Mouse (Mus musculus) thymus, postnatal 14 days (tissue): Measurements from ENCODE around the gene Itgb3bp.
A peak's percentile ranks its signal among the peaks of the same experiment; 100 is the strongest.

ENCODE experiments used
- DNase-seq: peaks from one replicate; pipeline ENCODE4 v3.0.0; 2021

Gene Itgb3bp

GRCm38 (mm10) chr4:99929613-99930517, at the start of gene Itgb3bp:
TSS of gene Itgb3bp (minus strand) at chr4:99929813.
- peak; percentile 69 for DNase-seq

GRCm38 (mm10) chr4:99979326-99979725, 49.7 kb upstream of the Itgb3bp start:
- no peak for DNase-seq

- no peak for DNase-seq
These were observed 44.8 kb upstream of the Itgb3bp start for GRCm38 (mm10) chr4:99974375-99974774.

- DNase-seq = no peak
These were observed 44.3 kb upstream of the Itgb3bp start for GRCm38 (mm10) chr4:99973931-99974330.

GRCm38 (mm10) chr4:99972886-99973285, 43.3 kb upstream of the Itgb3bp start:
- no peak for DNase-seq

GRCm38 (mm10) chr4:99970097-99970496, 40.5 kb upstream of the Itgb3bp start:
- DNase-seq = no peak

GRCm38 (mm10) chr4:99969328-99969727, 39.7 kb upstream of the Itgb3bp start:
- no peak for DNase-seq

- DNase-seq = no peak
These were observed 36.9 kb upstream of the Itgb3bp start for GRCm38 (mm10) chr4:99966555-99966954.

GRCm38 (mm10) chr4:99959308-99959707, 29.7 kb upstream of the Itgb3bp start:
- DNase-seq = no peak

- DNase-seq = no peak
These were observed 28.6 kb upstream of the Itgb3bp start for GRCm38 (mm10) chr4:99958084-99958815.

GRCm38 (mm10) chr4:99957186-99957585, 27.6 kb upstream of the Itgb3bp start:
- no peak for DNase-seq

GRCm38 (mm10) chr4:99955396-99955795, 25.8 kb upstream of the Itgb3bp start:
- no peak for DNase-seq

- no peak for DNase-seq
These were observed 24.3 kb upstream of the Itgb3bp start for GRCm38 (mm10) chr4:99953904-99954303.

- no peak for DNase-seq
These were observed 18.3 kb upstream of the Itgb3bp start for GRCm38 (mm10) chr4:99947896-99948295.

- no peak for DNase-seq
These were observed 17.6 kb upstream of the Itgb3bp start for GRCm38 (mm10) chr4:99947192-99947591.

- no peak for DNase-seq
These were observed 16.9 kb upstream of the Itgb3bp start for GRCm38 (mm10) chr4:99946516-99946915.

- DNase-seq = no peak
These were observed 15.4 kb upstream of the Itgb3bp start for GRCm38 (mm10) chr4:99945011-99945410.

GRCm38 (mm10) chr4:99944606-99945005, 15.0 kb upstream of the Itgb3bp start:
- no peak for DNase-seq

- peak; percentile 9 for DNase-seq
These were observed 12.2 kb upstream of the Itgb3bp start for GRCm38 (mm10) chr4:99941655-99942414.

- DNase-seq = no peak
These were observed 10.3 kb upstream of the Itgb3bp start for GRCm38 (mm10) chr4:99939711-99940505.

- DNase-seq = no peak
These were observed 6.7 kb upstream of the Itgb3bp start for GRCm38 (mm10) chr4:99936278-99936677.

GRCm38 (mm10) chr4:99934859-99935258, 5.2 kb upstream of the Itgb3bp start:
- no peak for DNase-seq
